Mouse (Mus musculus) liver, adult 2 months (tissue): ENCODE data around the gene Kap. TPM values are rescaled to one million over a fixed set of nuclear protein-coding genes. Genes with fewer than 3 reads are reported as not detected.
"Not testable (repeated sequence)": the region's sequence is repeated elsewhere in the genome, so short reads cannot be mapped to it uniquely, and the experiment has no call there.

Experiments used
- DNase-seq: peaks from one replicate; pipeline ENCODE4 v3.0.0-alpha.2; 2011; ENCODE audit warnings: low read depth, low spot score; ENCODE audit errors: extremely low read depth
- H3K27ac ChIP-seq: fragments of 200-500 bp; replicated peaks from 2 replicates; pipeline ENCODE4 v1.5.1; 2012; ENCODE audit warnings: low read depth, mild to moderate bottlenecking, control low read depth, inconsistent platforms, low read length; ENCODE audit not compliant: insufficient read depth
- H3K27me3 ChIP-seq: fragments of 200-500 bp; 2 replicates; pipeline ENCODE4 v1.6.1; 2012; ENCODE audit warnings: mild to moderate bottlenecking, moderate library complexity, low read length, inconsistent platforms; ENCODE audit not compliant: control insufficient read depth, insufficient read depth
- H3K36me3 ChIP-seq: fragments of 200-500 bp; 2 replicates; pipeline ENCODE4 v1.6.1; 2012; ENCODE audit warnings: low read length, inconsistent platforms; ENCODE audit not compliant: control insufficient read depth, insufficient read depth
- H3K4me1 ChIP-seq: fragments of 200-500 bp; 2 replicates; pipeline ENCODE4 v1.6.1; 2011; ENCODE audit warnings: low read length; ENCODE audit not compliant: control insufficient read depth, insufficient read depth
- H3K4me3 ChIP-seq: fragments of 200-500 bp; 2 replicates; pipeline ENCODE4 v1.5.1; 2011; ENCODE audit warnings: low read depth, mild to moderate bottlenecking, control low read depth, low read length, moderate library complexity; ENCODE audit not compliant: insufficient read depth
- H3K79me2 ChIP-seq: fragments of 200-500 bp; 2 replicates; pipeline ENCODE4 v1.6.1; 2012; ENCODE audit warnings: inconsistent platforms, mild to moderate bottlenecking, low read length, moderate library complexity; ENCODE audit not compliant: control insufficient read depth, insufficient read depth
- H3K9ac ChIP-seq: fragments of 200-500 bp; 2 replicates; pipeline ENCODE4 v1.6.1; 2012; ENCODE audit warnings: low read depth, mild to moderate bottlenecking, control low read depth, inconsistent platforms, low read length
- CTCF ChIP-seq: fragments of 200-500 bp; IDR thresholded peaks from 2 replicates; pipeline ENCODE4 v1.5.1; 2011; ENCODE audit warnings: low read depth, low read length, control low read depth
- POLR2A ChIP-seq: fragments of 200-500 bp; IDR thresholded peaks from 2 replicates; pipeline ENCODE4 v1.6.1; 2011; ENCODE audit warnings: low read length, control low read depth; ENCODE audit not compliant: insufficient read depth; ENCODE audit errors: extremely low read depth
- WGBS: fragments of 180-500 bp; shearing (Covaris S2); methylation state at CpG from one replicate; pipeline ENCODE4 v1.1.7; 2018; 5-methylcytosine and 5-hydroxymethylcytosine counted together
- polyA plus RNA-seq: library from polyadenylated mRNA; depleted of rRNA; stranded (reverse); fragments of >200 nt; gene quantifications from 2 replicates; pipeline ENCODE4 v1.2.3, GENCODE M21; 2012; rRNA removed
- total RNA-seq: library from RNA; depleted of rRNA; stranded (reverse); fragments of >200 nt; gene quantifications from 2 replicates; pipeline ENCODE4 v1.2.3, GENCODE M21; 2014; rRNA removed

Kap gene
- total and polyA plus RNA-seq, 2 experiments = not detected

DNA sequence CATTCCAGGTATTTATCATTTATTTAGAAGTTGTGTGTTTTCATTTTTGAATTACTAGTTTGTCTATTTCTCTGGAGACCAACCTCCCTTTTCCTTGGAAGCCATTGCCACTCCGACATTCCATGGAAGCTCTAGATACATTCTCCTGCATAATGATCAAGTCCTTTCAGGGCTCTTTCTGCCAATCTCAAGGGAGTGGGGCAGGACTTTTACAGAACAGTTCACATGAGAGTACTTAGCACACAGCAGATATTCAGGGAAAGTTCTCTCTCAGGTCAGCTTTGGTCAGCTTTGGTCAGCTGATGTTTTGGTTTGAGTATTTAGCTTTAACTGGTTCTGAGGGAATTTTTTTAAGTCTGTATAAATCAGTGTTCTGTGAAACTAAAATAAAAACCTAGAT is 14.8 kb upstream of the Kap start:
- no peaks in the 10 kb centered on the region for H3K36me3 ChIP-seq
- no peaks in the 10 kb centered on the region for H3K4me1 ChIP-seq
- no peaks in the 10 kb centered on the region for H3K79me2 ChIP-seq
- no peaks in the 10 kb centered on the region for H3K27me3 ChIP-seq
- H3K4me3 ChIP-seq = no peak overlapping the region
- no peak overlapping the region for H3K9ac ChIP-seq
- DNase-seq = no peak
- WGBS = 85% methylated on average over 1 of the region's 1 CpGs
- TF ChIP-seq CTCF (no peak), POLR2A (no peak)
- no peak overlapping the region for H3K27ac ChIP-seq

DNA sequence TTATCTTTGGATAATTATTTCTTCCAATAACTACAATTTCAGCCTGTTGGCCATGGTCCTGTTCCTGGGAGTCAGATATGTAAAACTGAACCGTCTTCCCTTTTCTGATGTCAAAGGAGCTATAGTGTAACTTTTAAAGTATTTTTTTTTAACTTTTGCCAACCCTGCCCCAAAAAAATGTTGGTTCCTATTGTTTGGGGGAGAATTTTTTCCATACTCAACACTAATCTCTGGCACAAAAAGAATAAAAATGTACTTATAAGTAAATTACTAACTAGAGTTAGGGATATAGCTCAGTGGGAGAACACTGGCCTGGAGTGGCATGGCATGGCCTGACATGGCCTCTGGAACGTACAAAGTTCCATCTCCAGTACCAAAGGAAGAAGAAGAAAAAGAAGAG is 2.3 kb upstream of the Kap start:
- H3K4me1 ChIP-seq = no peaks in the 10 kb centered on the region
- 77% methylated on average over 2 of the region's 2 CpGs for WGBS
- H3K4me3 ChIP-seq = no peak overlapping the region
- no peak overlapping the region for H3K9ac ChIP-seq
- no peak for DNase-seq
- no peaks in the 10 kb centered on the region for H3K27me3 ChIP-seq
- H3K36me3 ChIP-seq = no peaks in the 10 kb centered on the region
- no peaks in the 10 kb centered on the region for H3K79me2 ChIP-seq
- no peak overlapping the region for H3K27ac ChIP-seq
- TF ChIP-seq CTCF (no peak), POLR2A (no peak)

- H3K9ac ChIP-seq = no peak overlapping the region
- 65% methylated on average over 2 of the region's 2 CpGs for WGBS
- no peak for TF ChIP-seq CTCF
- no peak for TF ChIP-seq POLR2A
- H3K36me3 ChIP-seq = no peaks in the 10 kb centered on the region
- no peaks in the 10 kb centered on the region for H3K79me2 ChIP-seq
- no peak overlapping the region for H3K4me3 ChIP-seq
- no peaks in the 10 kb centered on the region for H3K4me1 ChIP-seq
- no peak for DNase-seq
- H3K27me3 ChIP-seq = no peaks in the 10 kb centered on the region
- no peak overlapping the region for H3K27ac ChIP-seq
Measured at GRCm38 (mm10) chr6:133849359-133849758, 4.2 kb downstream of the Kap start.

DNA sequence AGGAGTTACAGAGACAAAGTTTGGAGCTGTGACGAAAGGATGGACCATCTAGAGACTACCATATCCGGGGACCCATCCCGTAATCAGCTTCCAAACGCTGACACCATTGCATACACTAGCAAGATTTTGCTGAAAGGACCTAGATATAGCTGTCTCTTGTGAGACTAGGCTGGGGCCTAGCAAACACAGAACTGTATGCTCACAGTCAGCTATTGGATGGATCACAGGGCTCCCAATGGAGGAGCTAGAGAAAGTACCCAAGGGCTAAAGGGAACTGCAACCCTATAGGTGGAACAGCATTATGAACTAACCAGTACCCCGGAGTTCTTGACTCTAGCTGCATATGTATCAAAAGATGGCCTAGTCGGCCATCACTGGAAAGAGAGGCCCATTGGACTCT is 4.7 kb downstream of the Kap start:
- not testable (repeated sequence) for H3K79me2 ChIP-seq, DNase-seq, H3K4me1 ChIP-seq, H3K9ac ChIP-seq, H3K27me3 ChIP-seq, H3K36me3 ChIP-seq, H3K27ac ChIP-seq, H3K4me3 ChIP-seq
- WGBS = 83% methylated on average over 6 of the region's 6 CpGs

DNA sequence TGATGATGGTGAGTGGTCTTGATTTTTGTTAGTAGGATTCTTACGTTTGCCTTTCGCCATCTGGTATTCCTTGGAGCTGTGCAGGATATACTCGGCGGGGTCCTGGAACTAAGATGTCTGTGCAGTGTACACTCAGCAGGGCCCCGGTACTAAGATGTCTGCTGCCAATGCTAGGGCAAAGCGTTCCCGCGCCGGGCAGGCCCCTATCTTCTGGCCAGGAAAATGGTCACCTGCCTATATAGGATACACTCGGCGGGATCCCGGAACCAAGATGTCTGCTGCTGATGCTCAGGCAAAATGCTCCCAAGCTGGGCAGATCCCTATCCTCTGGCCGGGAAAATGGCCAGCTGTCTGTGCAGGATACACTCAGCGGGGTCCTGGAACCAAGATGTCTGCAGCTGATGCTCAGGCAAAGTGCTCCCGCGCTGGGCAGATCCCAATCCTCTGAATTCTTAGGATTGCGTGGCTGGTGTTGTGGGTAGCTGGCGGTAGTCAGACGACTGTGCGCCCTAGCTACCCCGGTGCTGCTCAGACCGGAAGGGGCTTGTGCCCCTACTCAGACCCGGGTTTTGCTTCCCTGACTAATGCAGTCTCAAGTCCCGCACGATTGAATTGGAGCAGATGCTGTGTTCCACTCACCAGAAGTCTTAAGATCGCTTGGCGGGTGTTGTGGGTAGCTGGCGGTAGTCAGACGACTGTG is 15.1 kb downstream of the Kap start:
- not testable (repeated sequence) for H3K27ac ChIP-seq, H3K79me2 ChIP-seq
- WGBS = 77% methylated on average over 29 of the region's 29 CpGs

DNA sequence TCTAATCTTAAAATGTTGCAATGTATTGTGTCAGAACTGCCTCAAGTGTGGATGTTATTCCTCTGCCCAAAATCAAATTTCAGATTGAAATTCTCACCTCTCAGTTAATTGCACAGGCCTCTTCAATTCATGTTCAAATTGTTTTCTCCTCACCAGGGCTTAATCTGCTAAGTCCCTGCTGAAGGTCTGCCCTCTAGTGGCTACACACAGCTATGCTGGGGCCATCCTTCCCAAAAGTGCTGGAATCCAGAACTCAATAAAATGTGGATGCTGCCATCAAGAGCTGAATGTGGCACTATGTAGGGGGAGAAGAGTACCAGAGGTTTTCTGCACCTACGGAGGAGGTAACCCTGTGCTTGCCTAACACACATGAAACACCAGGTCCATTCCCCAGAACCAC is 41.2 kb downstream of the Kap start:
- Histone ChIP-seq H3K4me1 (no peaks in the 10 kb centered on the region), H3K27ac (no peak overlapping the region), H3K9ac (no peak overlapping the region), H3K79me2 (no peaks in the 10 kb centered on the region), H3K36me3 (no peaks in the 10 kb centered on the region), H3K4me3 (no peak overlapping the region), H3K27me3 (no peaks in the 10 kb centered on the region)
- 29% methylated on average over 1 of the region's 1 CpGs for WGBS
- peak; percentile 4 for DNase-seq
- TF ChIP-seq CTCF (peak; percentile 51; the same call in 1 of the 2 replicates), POLR2A (no peak)

More for the DNA sequence above, 15.1 kb downstream of the Kap start:
- not testable (repeated sequence) for H3K4me1 ChIP-seq, H3K36me3 ChIP-seq, H3K27me3 ChIP-seq, H3K4me3 ChIP-seq, H3K9ac ChIP-seq, DNase-seq

Other genes with a start within 250 kb of the Kap start
- 4.0 and 4.1 TPM in 2 replicates for gene Etv6, start 181.9 kb upstream of the Kap start, total RNA-seq
- gene Etv6, start 181.9 kb upstream of the Kap start, polyA plus RNA-seq = 8.6 and 10.6 TPM in 2 replicates